Mouse (Mus musculus): ENCODE measurements around the gene Gfap. TPM values are rescaled to one million over a fixed set of nuclear protein-coding genes. Genes with fewer than 3 reads are reported as not detected.

The Gfap gene
- polyA plus RNA-seq, 1 experiment from 2014 or later, result 0.15 TPM

GRCm38 (mm10) chr11:102855941-102856340, 44.8 kb downstream of the Gfap start:
- no peak for ATAC-seq (ENCODE audit: insufficient number of reproducible peaks, insufficient read depth, low FRiP score, low read depth)
- no peak overlapping the region for H3K4me3 ChIP-seq (ENCODE audit: control insufficient read depth in 1 of 2, insufficient read depth in 1 of 2, low read depth in 1 of 2, low read length in 2 of 2)
- H3K4me2 ChIP-seq (ENCODE audit: low read length), result no peak overlapping the region
- WGBS, result 88% methylated on average over 6 of the region's 6 CpGs
- H3K4me1 ChIP-seq (ENCODE audit: control insufficient read depth in 2 of 2, insufficient read depth in 2 of 2, low read length in 2 of 2), result no peaks in the 10 kb centered on the region
- no peak overlapping the region for H3K27ac ChIP-seq (replicated peaks in 1 of 2; ENCODE audit: control insufficient read depth in 1 of 2, insufficient read depth in 1 of 2, low read depth in 2 of 2, low read length in 2 of 2)
- H3K9ac ChIP-seq (ENCODE audit: low read length), result no peak overlapping the region
- H3K27me3 ChIP-seq (ENCODE audit: control insufficient read depth, insufficient read depth, low read length), result no peaks in the 10 kb centered on the region
- H3K36me3 ChIP-seq (ENCODE audit: control insufficient read depth, insufficient read depth, low read length), result peaks cover 90% of the 10 kb centered on the region
- no peaks in the 10 kb centered on the region for H3K9me3 ChIP-seq (ENCODE audit: control insufficient read depth, low read length)

GRCm38 (mm10) chr11:102853760-102854159, 47.0 kb downstream of the Gfap start:
- Histone ChIP-seq H3K4me1 (ENCODE audit: control insufficient read depth in 2 of 2, insufficient read depth in 2 of 2, low read length in 2 of 2) (no peaks in the 10 kb centered on the region), H3K36me3 (ENCODE audit: control insufficient read depth, insufficient read depth, low read length) (peaks cover 90% of the 10 kb centered on the region), H3K4me2 (ENCODE audit: low read length) (no peak overlapping the region), H3K4me3 (ENCODE audit: control insufficient read depth in 1 of 2, insufficient read depth in 1 of 2, low read depth in 1 of 2, low read length in 2 of 2) (no peak overlapping the region), H3K27me3 (ENCODE audit: control insufficient read depth, insufficient read depth, low read length) (no peaks in the 10 kb centered on the region), H3K9ac (ENCODE audit: low read length) (no peak overlapping the region), H3K9me3 (ENCODE audit: control insufficient read depth, low read length) (no peaks in the 10 kb centered on the region), H3K27ac (replicated peaks in 1 of 2; ENCODE audit: control insufficient read depth in 1 of 2, insufficient read depth in 1 of 2, low read depth in 2 of 2, low read length in 2 of 2) (no peak overlapping the region)
- no peak for ATAC-seq (ENCODE audit: insufficient number of reproducible peaks, insufficient read depth, low FRiP score, low read depth)

- no peak overlapping the region for H3K9ac ChIP-seq (ENCODE audit: low read length)
- no peak overlapping the region for H3K4me3 ChIP-seq (ENCODE audit: control insufficient read depth in 1 of 2, insufficient read depth in 1 of 2, low read depth in 1 of 2, low read length in 2 of 2)
- H3K36me3 ChIP-seq (ENCODE audit: control insufficient read depth, insufficient read depth, low read length), result peaks cover 91% of the 10 kb centered on the region
- H3K27me3 ChIP-seq (ENCODE audit: control insufficient read depth, insufficient read depth, low read length), result no peaks in the 10 kb centered on the region
- 0 out of 2 replicates have a peak, but pooled peaks have one; percentile 43 for ATAC-seq (ENCODE audit: insufficient number of reproducible peaks, insufficient read depth, low FRiP score, low read depth)
- no peaks in the 10 kb centered on the region for H3K4me1 ChIP-seq (ENCODE audit: control insufficient read depth in 2 of 2, insufficient read depth in 2 of 2, low read length in 2 of 2)
- H3K9me3 ChIP-seq (ENCODE audit: control insufficient read depth, low read length), result no peaks in the 10 kb centered on the region
- H3K27ac ChIP-seq (replicated peaks in 1 of 2; ENCODE audit: control insufficient read depth in 1 of 2, insufficient read depth in 1 of 2, low read depth in 2 of 2, low read length in 2 of 2), result no peak overlapping the region
- H3K4me2 ChIP-seq (ENCODE audit: low read length), result no peak overlapping the region
- WGBS, result 63% methylated on average over 5 of the region's 5 CpGs
Measured at GRCm38 (mm10) chr11:102851883-102852282, 48.8 kb downstream of the Gfap start.

GRCm38 (mm10) chr11:102845926-102846325, 54.8 kb downstream of the Gfap start:
- Histone ChIP-seq H3K4me2 (ENCODE audit: low read length) (no peak overlapping the region), H3K4me1 (ENCODE audit: control insufficient read depth in 2 of 2, insufficient read depth in 2 of 2, low read length in 2 of 2) (no peaks in the 10 kb centered on the region), H3K27ac (replicated peaks in 1 of 2; ENCODE audit: control insufficient read depth in 1 of 2, insufficient read depth in 1 of 2, low read depth in 2 of 2, low read length in 2 of 2) (no peak overlapping the region), H3K9ac (ENCODE audit: low read length) (no peak overlapping the region), H3K4me3 (ENCODE audit: control insufficient read depth in 1 of 2, insufficient read depth in 1 of 2, low read depth in 1 of 2, low read length in 2 of 2) (no peak overlapping the region), H3K27me3 (ENCODE audit: control insufficient read depth, insufficient read depth, low read length) (no peaks in the 10 kb centered on the region), H3K9me3 (ENCODE audit: control insufficient read depth, low read length) (no peaks in the 10 kb centered on the region), H3K36me3 (ENCODE audit: control insufficient read depth, insufficient read depth, low read length) (peaks cover 100% of the 10 kb centered on the region)
- 76% methylated on average over 10 of the region's 10 CpGs for WGBS
- ATAC-seq (ENCODE audit: insufficient number of reproducible peaks, insufficient read depth, low FRiP score, low read depth), result no peak

GRCm38 (mm10) chr11:102838616-102839150, 62.0 kb downstream of the Gfap start:
- Histone ChIP-seq H3K9ac (ENCODE audit: low read length) (no peak overlapping the region), H3K4me3 (ENCODE audit: control insufficient read depth in 1 of 2, insufficient read depth in 1 of 2, low read depth in 1 of 2, low read length in 2 of 2) (no peak overlapping the region), H3K27me3 (ENCODE audit: control insufficient read depth, insufficient read depth, low read length) (no peaks in the 10 kb centered on the region), H3K27ac (replicated peaks in 1 of 2; ENCODE audit: control insufficient read depth in 1 of 2, insufficient read depth in 1 of 2, low read depth in 2 of 2, low read length in 2 of 2) (no peak overlapping the region), H3K36me3 (ENCODE audit: control insufficient read depth, insufficient read depth, low read length) (peaks cover 75% of the 10 kb centered on the region), H3K4me2 (ENCODE audit: low read length) (no peak overlapping the region), H3K9me3 (ENCODE audit: control insufficient read depth, low read length) (no peaks in the 10 kb centered on the region), H3K4me1 (ENCODE audit: control insufficient read depth in 2 of 2, insufficient read depth in 2 of 2, low read length in 2 of 2) (no peaks in the 10 kb centered on the region)
- no peak for ATAC-seq (ENCODE audit: insufficient number of reproducible peaks, insufficient read depth, low FRiP score, low read depth)
- WGBS, result 84% methylated on average over 9 of the region's 9 CpGs

DNA sequence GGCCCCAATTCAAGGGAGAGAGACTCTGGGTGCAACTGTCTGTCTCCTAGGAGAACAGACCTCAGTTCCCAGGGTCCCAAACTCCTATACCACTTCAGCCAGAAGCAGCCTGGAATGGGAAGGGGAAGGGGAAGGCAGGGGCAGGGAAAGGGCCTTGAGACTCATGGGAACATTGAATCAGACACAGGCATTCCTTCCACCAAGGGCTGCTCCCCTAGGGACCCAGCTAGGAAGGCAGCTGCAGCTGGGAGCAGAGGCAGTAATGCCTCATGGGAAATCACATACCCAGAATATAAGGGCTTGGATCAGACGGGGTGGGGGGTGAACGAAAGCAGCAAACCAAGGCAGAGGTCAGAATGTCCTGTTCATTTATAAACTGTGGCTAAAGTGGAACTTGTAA, 62.6 kb downstream of the Gfap start:
- no peak overlapping the region for H3K4me2 ChIP-seq (ENCODE audit: low read length)
- H3K27me3 ChIP-seq (ENCODE audit: control insufficient read depth, insufficient read depth, low read length), result no peaks in the 10 kb centered on the region
- no peak overlapping the region for H3K27ac ChIP-seq (replicated peaks in 1 of 2; ENCODE audit: control insufficient read depth in 1 of 2, insufficient read depth in 1 of 2, low read depth in 2 of 2, low read length in 2 of 2)
- peaks cover 69% of the 10 kb centered on the region for H3K36me3 ChIP-seq (ENCODE audit: control insufficient read depth, insufficient read depth, low read length)
- H3K9ac ChIP-seq (ENCODE audit: low read length), result no peak overlapping the region
- H3K9me3 ChIP-seq (ENCODE audit: control insufficient read depth, low read length), result no peaks in the 10 kb centered on the region
- H3K4me1 ChIP-seq (ENCODE audit: control insufficient read depth in 2 of 2, insufficient read depth in 2 of 2, low read length in 2 of 2), result no peaks in the 10 kb centered on the region
- no peak overlapping the region for H3K4me3 ChIP-seq (ENCODE audit: control insufficient read depth in 1 of 2, insufficient read depth in 1 of 2, low read depth in 1 of 2, low read length in 2 of 2)
- WGBS, result 100% methylated on average over 2 of the region's 2 CpGs
- ATAC-seq (ENCODE audit: insufficient number of reproducible peaks, insufficient read depth, low FRiP score, low read depth), result no peak

GRCm38 (mm10) chr11:102837385-102837784, 63.3 kb downstream of the Gfap start:
- no peaks in the 10 kb centered on the region; a peak in 1 of 4 replicates for H3K4me1 ChIP-seq (ENCODE audit: control insufficient read depth in 2 of 2, insufficient read depth in 2 of 2, low read length in 2 of 2)
- peaks cover 62% of the 10 kb centered on the region for H3K36me3 ChIP-seq (ENCODE audit: control insufficient read depth, insufficient read depth, low read length)
- H3K27me3 ChIP-seq (ENCODE audit: control insufficient read depth, insufficient read depth, low read length), result no peaks in the 10 kb centered on the region
- no peak for ATAC-seq (ENCODE audit: insufficient number of reproducible peaks, insufficient read depth, low FRiP score, low read depth)
- no peaks in the 10 kb centered on the region for H3K9me3 ChIP-seq (ENCODE audit: control insufficient read depth, low read length)
- H3K4me2 ChIP-seq (ENCODE audit: low read length), result no peak overlapping the region
- WGBS, result 83% methylated on average over 1 of the region's 1 CpGs
- H3K9ac ChIP-seq (ENCODE audit: low read length), result no peak overlapping the region
- H3K4me3 ChIP-seq (ENCODE audit: control insufficient read depth in 1 of 2, insufficient read depth in 1 of 2, low read depth in 1 of 2, low read length in 2 of 2), result no peak overlapping the region
- no peak overlapping the region for H3K27ac ChIP-seq (replicated peaks in 1 of 2; ENCODE audit: control insufficient read depth in 1 of 2, insufficient read depth in 1 of 2, low read depth in 2 of 2, low read length in 2 of 2)

Measured in heart, embryonic 14.5 days (tissue).